Mouse (Mus musculus) mouse embryonic stem cell (cell line): ENCODE data around the gene Emg1.

Experiments
- in situ Hi-C, 2 experiments: fragments of 300-500 bp; cut with MboI; formaldehyde crosslinking; loops; 1 replicate in 1 of 2; 3 replicates in 1 of 2; pipeline ENCODE4 v1.14.3; 2019 to 2020; ENCODE audit warnings: low sequenced_read_pairs in 2 of 2, low pct_unique_long_range_greater_than_20kb in 1 of 2, mixed read lengths in 1 of 2; ENCODE audit not compliant: unreplicated experiment in 1 of 2

The Emg1 gene

DNA sequence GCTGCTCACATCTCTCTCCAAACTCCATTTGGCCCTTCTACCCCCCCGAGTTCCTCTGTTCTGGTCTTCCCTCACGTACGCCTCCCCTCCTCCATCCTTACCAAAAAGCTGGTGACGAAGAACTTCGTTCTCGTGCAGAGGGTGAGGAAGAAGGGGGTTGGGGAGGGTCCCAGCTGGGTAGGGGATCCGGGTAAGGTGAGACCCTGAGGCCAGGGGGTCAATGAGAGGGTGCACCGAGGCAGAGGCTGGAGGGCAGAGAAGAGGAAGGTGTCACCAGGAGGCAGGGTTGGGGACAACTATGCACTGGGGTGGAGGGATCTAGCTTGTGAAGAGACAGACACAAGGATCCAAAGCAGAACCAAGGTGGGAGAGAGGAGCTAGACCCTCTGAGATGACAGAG is 31.7 kb upstream of the Emg1 start:
- in situ Hi-C loops, result no loop called here

- in situ Hi-C loops, result no loop called here
Observed at GRCm38 (mm10) chr6:124742839-124743514, 31.0 kb upstream of the Emg1 start.

DNA sequence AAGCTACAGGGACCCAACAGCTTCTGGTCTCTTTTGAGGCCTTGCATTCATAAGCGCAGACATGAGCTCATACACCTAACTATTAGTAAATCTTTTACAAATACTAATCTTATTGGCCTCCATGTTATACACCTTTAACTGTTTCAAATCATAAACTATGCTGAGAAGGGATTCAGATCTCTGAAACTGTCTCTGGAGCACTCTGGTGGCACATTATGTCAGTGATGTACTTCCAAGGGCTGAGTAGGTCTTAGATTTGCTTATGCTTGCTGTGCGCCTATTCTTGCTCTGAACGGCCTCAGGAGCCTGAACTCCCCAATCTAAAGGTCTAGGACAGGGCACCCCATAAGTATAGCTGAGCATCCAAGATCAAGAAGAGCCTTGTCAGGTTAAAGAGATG is 29.9 kb upstream of the Emg1 start:
- in situ Hi-C loops, result no loop called here

DNA sequence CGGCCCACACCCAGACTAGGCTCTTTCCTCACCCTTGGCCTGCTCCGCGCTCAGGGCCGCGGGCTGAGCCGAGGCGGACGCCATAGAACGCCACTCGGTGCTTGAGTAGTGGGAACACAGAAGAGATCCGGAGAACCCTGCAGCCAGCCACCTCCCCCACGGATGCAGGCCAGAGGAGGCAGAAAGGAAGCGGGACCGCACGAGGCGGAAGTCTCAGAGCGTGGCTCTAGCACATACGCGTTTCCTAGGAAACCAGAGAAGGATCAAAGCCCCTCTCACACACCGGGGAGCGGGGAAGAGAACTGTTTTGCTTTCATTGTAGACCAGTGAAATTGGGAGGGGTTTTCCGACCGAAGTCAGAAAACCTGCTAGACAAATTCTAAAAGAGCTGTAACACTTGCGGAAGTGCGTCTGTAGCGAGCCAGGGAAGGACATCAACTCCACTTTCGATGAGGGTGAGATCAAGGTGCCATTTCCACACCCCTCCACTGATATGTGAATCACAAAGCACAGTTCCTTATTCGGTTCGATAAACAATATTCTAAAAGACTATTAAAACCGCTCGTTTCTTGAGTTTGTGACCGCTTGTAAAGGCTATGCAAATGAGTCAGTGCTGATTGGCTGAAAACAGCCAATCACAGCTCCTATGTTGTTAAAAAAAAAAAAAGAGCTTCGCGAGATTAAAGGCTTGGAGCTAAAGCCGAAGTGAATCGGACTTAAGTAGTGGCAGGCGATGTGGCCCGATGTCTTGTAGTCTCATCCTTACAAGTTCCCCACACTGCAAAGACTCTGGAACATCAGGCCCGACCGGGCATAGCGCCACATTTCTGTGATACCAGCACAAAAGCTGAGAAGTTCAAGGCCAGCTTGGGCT is 29.1 kb upstream of the Emg1 start, which contains the start of gene Grcc10:
TSS of gene Grcc10 (minus strand) at position 487 of the 874 bp plus-strand sequence.
- in situ Hi-C loops, result no loop called here

DNA sequence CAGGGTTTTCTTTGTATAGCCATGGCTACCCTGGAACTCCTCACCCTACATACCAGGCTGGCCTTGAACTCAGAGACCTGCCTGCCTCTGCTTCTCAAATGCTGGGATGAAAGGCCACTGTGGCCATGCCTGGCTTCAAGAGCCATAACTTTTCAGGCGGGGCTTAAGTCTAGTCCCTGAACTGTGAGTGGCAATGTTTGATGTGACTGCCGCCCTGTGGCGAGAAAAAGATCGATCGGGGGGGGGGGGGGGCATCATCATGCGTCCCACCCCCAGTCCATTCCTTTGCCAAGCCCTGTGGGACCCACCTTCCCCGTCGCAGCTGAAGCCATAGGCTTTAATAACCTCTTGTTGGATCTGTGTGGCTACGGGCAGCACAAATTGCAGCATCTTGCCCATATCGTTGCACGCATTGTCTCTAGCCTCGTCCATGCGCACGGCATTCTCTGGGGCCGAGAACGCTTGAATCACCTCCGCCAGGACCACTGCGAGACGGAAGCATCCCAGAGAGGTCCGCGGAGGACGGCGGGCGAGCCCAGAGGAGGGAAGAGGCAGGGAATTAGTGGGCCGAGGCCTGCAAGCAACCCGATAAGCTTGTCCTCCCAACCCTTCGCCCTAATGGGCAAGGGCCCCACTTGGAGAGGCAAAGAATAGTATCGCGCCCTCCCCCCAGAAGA is 28.4 kb upstream of the Emg1 start:
- in situ Hi-C loops, result no loop called here

DNA sequence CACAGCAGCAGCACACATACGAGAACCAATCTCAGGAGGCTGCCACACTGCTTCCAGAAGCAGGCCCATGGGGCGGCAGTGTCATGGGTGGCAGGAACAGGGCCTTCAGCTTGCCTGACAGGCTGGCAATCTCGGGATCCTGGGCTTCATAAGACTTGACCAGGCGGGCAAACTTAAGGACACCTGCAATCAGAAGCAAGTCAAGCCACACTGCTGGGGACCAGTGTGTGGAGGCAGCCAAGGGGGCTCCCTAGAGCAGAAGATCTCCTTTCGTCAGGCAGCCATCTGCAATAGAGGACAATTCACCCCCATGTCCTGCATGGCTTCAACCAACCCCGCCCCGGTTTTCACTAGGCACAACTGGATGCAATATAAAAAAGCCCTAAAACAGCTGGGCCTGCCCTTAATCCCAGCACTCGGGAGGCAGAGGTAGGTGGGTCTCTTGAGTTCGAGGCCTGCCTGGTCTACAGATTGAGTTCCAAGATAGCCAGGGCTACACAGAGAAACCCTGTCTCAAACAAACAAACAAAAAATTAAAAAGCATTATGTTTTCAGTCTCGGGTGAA is 27.3 kb upstream of the Emg1 start:
- in situ Hi-C loops, result no loop called here

DNA sequence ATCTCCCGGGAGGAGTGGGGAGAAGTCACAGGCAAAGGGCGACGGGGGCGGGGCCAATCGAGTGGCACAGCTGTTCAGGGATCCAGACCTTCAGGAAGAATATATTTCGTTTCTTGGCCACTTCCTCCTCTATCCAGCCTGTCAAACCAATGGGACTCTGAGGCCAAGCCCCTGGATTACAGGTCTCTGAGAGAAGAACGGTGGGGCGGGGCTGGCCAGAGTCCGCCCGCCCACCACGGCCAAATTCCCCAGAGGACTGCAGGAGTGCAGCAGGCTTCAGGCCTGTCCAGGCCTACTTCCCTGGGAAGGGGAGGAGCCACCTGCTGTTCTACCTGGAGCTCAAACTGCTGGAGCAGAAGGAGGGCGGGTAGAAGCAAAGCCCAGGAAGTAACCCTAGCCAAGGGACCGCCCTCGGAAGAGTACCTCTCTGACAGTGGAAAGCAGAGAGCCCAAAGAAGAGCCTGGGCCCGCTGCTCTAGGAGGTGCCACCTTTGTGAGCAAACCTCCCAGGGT is 26.6 kb upstream of the Emg1 start, which contains the start of gene Ptpn6:
TSS of gene Ptpn6 (minus strand) at position 204 of the 513 bp plus-strand sequence.
- in situ Hi-C loops, result no loop called here

- in situ Hi-C loops, result no loop called here
Observed at GRCm38 (mm10) chr6:124737040-124737439, 25.1 kb upstream of the Emg1 start.

- in situ Hi-C loops, result no loop called here
Observed at GRCm38 (mm10) chr6:124734417-124734816, 22.4 kb upstream of the Emg1 start.

GRCm38 (mm10) chr6:124732476-124733370 is 20.7 kb upstream of the Emg1 start:
- in situ Hi-C loops, result no loop called here

- in situ Hi-C loops, result no loop called here
Observed at GRCm38 (mm10) chr6:124731038-124731437, 19.1 kb upstream of the Emg1 start.

GRCm38 (mm10) chr6:124729850-124730705 is 18.1 kb upstream of the Emg1 start:
- in situ Hi-C loops, result no loop called here

DNA sequence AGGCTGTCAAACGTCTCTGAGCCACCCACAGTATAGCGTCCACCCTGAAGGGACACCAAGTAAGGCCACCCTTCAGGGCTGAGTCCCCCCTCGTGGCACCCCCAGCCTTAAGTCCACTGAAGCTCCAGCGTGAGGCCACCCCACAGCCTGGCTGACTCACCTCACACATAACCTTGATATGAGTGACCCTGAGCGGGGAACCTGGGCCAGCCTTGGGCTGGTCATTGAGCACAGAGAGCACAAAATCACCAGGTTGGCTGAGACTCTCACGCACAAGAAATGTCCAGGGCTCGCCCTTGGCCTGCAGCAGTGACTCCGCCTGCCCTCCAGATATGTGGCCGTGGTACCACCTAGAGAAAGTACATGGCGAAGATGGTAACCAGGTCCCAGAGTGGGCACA is 16.6 kb upstream of the Emg1 start:
- in situ Hi-C loops, result no loop called here

GRCm38 (mm10) chr6:124724472-124724871 is 12.5 kb upstream of the Emg1 start:
- in situ Hi-C loops, result no loop called here

DNA sequence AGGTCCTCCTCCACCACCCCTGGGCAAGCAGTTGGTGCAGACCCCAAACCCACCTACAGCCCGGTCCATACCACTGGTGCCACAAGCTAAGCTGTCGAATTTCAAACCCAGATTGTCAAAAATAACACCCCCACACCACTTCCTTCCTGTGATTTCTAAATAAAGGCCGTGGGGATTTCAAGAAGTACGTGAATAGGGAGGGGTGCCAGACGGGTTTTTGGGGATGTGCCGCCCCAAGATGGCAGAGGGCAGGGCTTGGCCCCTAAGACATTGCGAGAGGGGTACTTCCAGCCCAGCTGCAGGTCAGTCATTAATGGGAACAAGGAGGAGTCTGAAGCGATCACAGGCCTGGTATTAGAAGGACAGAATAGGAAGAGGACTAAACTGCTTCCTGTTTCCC is 11.6 kb upstream of the Emg1 start:
- in situ Hi-C loops, result no loop called here

- in situ Hi-C loops, result no loop called here
Observed at GRCm38 (mm10) chr6:124722876-124723473, 11.0 kb upstream of the Emg1 start.

DNA sequence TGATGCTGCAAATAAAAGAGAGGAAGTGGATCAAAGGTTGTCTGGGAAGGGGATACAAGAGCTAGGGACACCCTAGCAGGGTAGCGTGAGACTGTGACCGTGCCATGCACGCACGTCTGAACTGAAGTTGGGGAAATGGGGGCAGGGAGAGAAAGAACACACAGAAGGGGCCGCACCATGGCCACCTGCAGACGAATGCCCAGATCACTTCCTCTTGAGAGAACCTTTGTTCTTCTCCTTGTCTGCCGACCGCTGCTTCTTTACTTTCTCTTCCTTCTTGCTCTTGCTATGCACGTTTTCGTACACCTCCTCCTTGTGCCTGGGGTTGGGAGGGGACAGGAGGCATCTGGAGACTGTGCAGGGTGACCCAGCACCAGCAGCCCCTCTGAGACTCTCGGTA is 8.9 kb upstream of the Emg1 start:
- in situ Hi-C loops, result no loop called here
